8 mouse cellular contexts compared by ENCODE assay signal in the genomic region with DNA sequence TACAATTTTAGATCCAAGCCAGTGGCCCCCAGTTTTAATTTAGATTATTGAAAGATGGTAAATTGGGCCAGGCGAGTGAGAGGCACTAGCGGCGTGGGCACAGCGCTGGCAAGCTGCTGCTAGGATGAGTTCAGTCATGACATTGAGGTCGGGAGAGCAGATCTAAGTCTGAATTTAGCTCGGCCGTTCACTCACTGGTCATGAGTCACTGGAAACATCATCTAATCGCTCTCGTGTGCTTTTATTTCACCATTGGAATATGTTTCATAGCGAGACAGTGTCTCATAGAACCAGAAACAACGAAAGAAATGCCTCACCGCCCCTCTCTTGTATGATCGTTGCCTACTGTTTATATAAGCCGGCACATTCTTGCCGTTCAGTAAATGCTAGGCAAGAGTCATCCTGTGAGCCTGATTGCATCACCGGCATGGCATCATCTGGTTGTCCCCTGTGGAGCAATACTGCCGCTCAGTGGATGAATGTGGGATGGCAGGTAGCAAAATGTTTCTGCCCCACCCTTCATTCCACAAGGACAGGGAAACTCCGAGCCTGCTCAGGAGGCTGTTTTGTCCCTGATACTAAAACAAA.
A peak's percentile ranks its signal among the peaks of the same experiment; 100 is the strongest.
DNase-seq lines count a peak whose midpoint lies in the region; ATAC-seq and TF ChIP-seq lines count a peak whose summit lies in the region.

No protein-coding gene starts in this region.

- H3K27ac ChIP-seq in bone marrow macrophage, adult 2 months (ENCODE audit: insufficient read depth, low read depth, low read length) = no peak overlapping the region
- peak overlapping the region; percentile 87 for H3K27ac ChIP-seq in embryonic fibroblast, embryonic 13.5 days (ENCODE audit: insufficient read depth, low read length)
- H3K27ac ChIP-seq in limb, embryonic 13.5 days = no peak overlapping the region
- no peak overlapping the region; the same call in 1 of the 2 replicates for H3K27ac ChIP-seq in midbrain, embryonic 16.5 days (ENCODE audit: low read length)
- H3K27ac ChIP-seq in spleen, adult 2 months (ENCODE audit: insufficient read depth, low read length) = no peak overlapping the region

- H3K4me2 ChIP-seq in limb, embryonic 13.5 days (replicated peaks) = peak overlapping the region; percentile 62
- H3K4me2 ChIP-seq in midbrain, embryonic 16.5 days (ENCODE audit: low read length) = peak overlapping the region; percentile 49

- no peaks in the 10 kb centered on the region for H3K9me3 ChIP-seq in limb, embryonic 13.5 days
- no peaks in the 10 kb centered on the region for H3K9me3 ChIP-seq in midbrain, embryonic 16.5 days (replicated peaks; ENCODE audit: control insufficient read depth, low read length, poor library complexity, severe bottlenecking)

- peak; percentile 79 for ATAC-seq in limb, embryonic 13.5 days (ENCODE audit: low FRiP score, low read depth)
- ATAC-seq in midbrain, embryonic 16.5 days = peak; percentile 93

- 0 out of 2 replicates have a peak, but pooled peaks cover 12% of the 10 kb centered on the region for H3K27me3 ChIP-seq in limb, embryonic 13.5 days
- no peaks in the 10 kb centered on the region for H3K27me3 ChIP-seq in midbrain, embryonic 16.5 days (ENCODE audit: control insufficient read depth, insufficient read depth, low read depth, low read length)
- H3K27me3 ChIP-seq in spleen, adult 2 months (ENCODE audit: control insufficient read depth, insufficient read depth, low read length) = no peaks in the 10 kb centered on the region

- TF ChIP-seq CTCF in bone marrow macrophage, adult 2 months (IDR thresholded peaks at IDR 0.05; ENCODE audit: low read depth, low read length) = peak; percentile 89
- peak; percentile 97 for TF ChIP-seq CTCF in embryonic fibroblast, embryonic 13.5 days (IDR thresholded peaks at IDR 0.05; ENCODE audit: borderline replicate concordance, insufficient read depth, low read length)
- TF ChIP-seq CTCF in spleen, adult 2 months (IDR thresholded peaks at IDR 0.05; ENCODE audit: extremely low read depth, insufficient read depth, insufficient read length, insufficient replicate concordance) = peak; percentile 97; the same call in 1 of the 2 replicates

- WGBS in limb, embryonic 13.5 days = 8% methylated on average over 18 of the region's 18 CpGs
- WGBS in midbrain, embryonic 16.5 days = 8% methylated on average over 18 of the region's 18 CpGs
- 31% methylated on average over 18 of the region's 18 CpGs for WGBS in spleen, adult 2 months

- no peaks in the 10 kb centered on the region for H3K36me3 ChIP-seq in limb, embryonic 13.5 days
- H3K36me3 ChIP-seq in midbrain, embryonic 16.5 days (ENCODE audit: control insufficient read depth, insufficient read depth, low read length) = no peaks in the 10 kb centered on the region
- H3K36me3 ChIP-seq in spleen, adult 2 months (ENCODE audit: control insufficient read depth, insufficient read depth, low read length) = no peaks in the 10 kb centered on the region

- H3K4me1 ChIP-seq in bone marrow macrophage, adult 2 months (ENCODE audit: control insufficient read depth, insufficient read depth, low read length) = 0 out of 2 replicates have a peak, but pooled peaks cover 2% of the 10 kb centered on the region
- H3K4me1 ChIP-seq in embryonic fibroblast, embryonic 13.5 days (ENCODE audit: control insufficient read depth, insufficient read depth, low read length) = peaks cover 8% of the 10 kb centered on the region; the same call in 1 of the 2 replicates
- H3K4me1 ChIP-seq in limb, embryonic 13.5 days = peaks cover 19% of the 10 kb centered on the region
- H3K4me1 ChIP-seq in midbrain, embryonic 16.5 days (ENCODE audit: control insufficient read depth, insufficient read depth, low read length) = peaks cover 7% of the 10 kb centered on the region; the same call in 1 of the 2 replicates
- H3K4me1 ChIP-seq in spleen, adult 2 months (ENCODE audit: control insufficient read depth, insufficient read depth, insufficient read length) = no peaks in the 10 kb centered on the region

- no peak overlapping the region for H3K4me3 ChIP-seq in bone marrow macrophage, adult 2 months (ENCODE audit: insufficient read depth, low read length)
- H3K4me3 ChIP-seq in embryonic fibroblast, embryonic 13.5 days (ENCODE audit: insufficient read depth, low read length) = no peak overlapping the region
- H3K4me3 ChIP-seq in limb, embryonic 13.5 days = peak overlapping the region; percentile 30
- H3K4me3 ChIP-seq in midbrain, embryonic 16.5 days (ENCODE audit: low read depth, low read length) = peak overlapping the region; percentile 19; the same call in 1 of the 2 replicates
- H3K4me3 ChIP-seq in spleen, adult 2 months (ENCODE audit: extremely low read depth, insufficient read depth, insufficient read length) = no peak overlapping the region

- H3K9ac ChIP-seq in limb, embryonic 13.5 days = peak overlapping the region; percentile 39; the same call in 1 of the 2 replicates
- peak overlapping the region; percentile 53; the same call in 1 of the 2 replicates for H3K9ac ChIP-seq in midbrain, embryonic 16.5 days (ENCODE audit: low read depth, low read length)

- TF ChIP-seq POLR2A in bone marrow macrophage, adult 2 months (IDR thresholded peaks at IDR 0.05; ENCODE audit: borderline replicate concordance, low read depth, low read length) = no peak
- TF ChIP-seq POLR2A in embryonic fibroblast, embryonic 13.5 days (IDR thresholded peaks at IDR 0.05; ENCODE audit: low read depth, low read length) = peak; percentile 22; the same call in 1 of the 2 replicates
- no peak for TF ChIP-seq POLR2A in spleen, adult 2 months (IDR thresholded peaks at IDR 0.05; ENCODE audit: low read depth, low read length)

- peak; percentile 92 to 93 for DNase-seq in B cell, adult 2 months
- DNase-seq in heart, adult 9 months (ENCODE audit: low spot score in 2 of 2) = peak; percentile 81 to 92
- DNase-seq in kidney, adult 9 months = peak; percentile 95
- peak; percentile 67 to 81 for DNase-seq in spleen, adult 2 months (ENCODE audit: low read depth in 1 of 2, low spot score in 2 of 2)

Comparison
In these comparisons a context has a peak if more than half of its experiments do, and no peak if none do; other contexts are left out.
1. H3K4me3 ChIP-seq: peak in limb, embryonic 13.5 days (single experiment) and midbrain, embryonic 16.5 days (single experiment); none in bone marrow macrophage, adult 2 months (single experiment), embryonic fibroblast, embryonic 13.5 days (single experiment) and spleen, adult 2 months (single experiment).
2. Peak in every context shown above with its lines, with median percentiles within 50 percentile points of each other: DNase-seq and CTCF ChIP-seq.